Mouse (Mus musculus) Muller cell, postnatal 12 days (primary cell): ENCODE measurements around the gene Ror1.

Experiments
- DNase-seq: peaks from one replicate; pipeline ENCODE4 v3.0.0-alpha.2; 2015; ENCODE audit errors: inconsistent ontology term

Ror1 gene

GRCm38 (mm10) chr4:100116366-100116765 is 20.8 kb downstream of the Ror1 start:
- no peak for DNase-seq

- no peak for DNase-seq
Observed at GRCm38 (mm10) chr4:100118676-100119075, 23.1 kb downstream of the Ror1 start.

- DNase-seq: no peak
Observed at GRCm38 (mm10) chr4:100119431-100119830, 23.8 kb downstream of the Ror1 start.

GRCm38 (mm10) chr4:100120547-100120946 is 25.0 kb downstream of the Ror1 start:
- no peak for DNase-seq

GRCm38 (mm10) chr4:100122436-100122835 is 26.8 kb downstream of the Ror1 start:
- peak; percentile 68 for DNase-seq

- no peak for DNase-seq
Observed at GRCm38 (mm10) chr4:100123519-100123918, 27.9 kb downstream of the Ror1 start.

GRCm38 (mm10) chr4:100124056-100124455 is 28.5 kb downstream of the Ror1 start:
- DNase-seq: no peak

- no peak for DNase-seq
Observed at GRCm38 (mm10) chr4:100124935-100125334, 29.3 kb downstream of the Ror1 start.

- no peak for DNase-seq
Observed at GRCm38 (mm10) chr4:100126531-100127310, 31.1 kb downstream of the Ror1 start.

GRCm38 (mm10) chr4:100128026-100128922 is 32.7 kb downstream of the Ror1 start:
- peak; percentile 41 for DNase-seq

GRCm38 (mm10) chr4:100129201-100129600 is 33.6 kb downstream of the Ror1 start:
- DNase-seq: peak; percentile 49

- DNase-seq: no peak
Observed at GRCm38 (mm10) chr4:100130771-100131475, 35.3 kb downstream of the Ror1 start.

- DNase-seq: no peak
Observed at GRCm38 (mm10) chr4:100131488-100131887, 35.9 kb downstream of the Ror1 start.

GRCm38 (mm10) chr4:100132261-100132660 is 36.7 kb downstream of the Ror1 start:
- peak; percentile 10 for DNase-seq

GRCm38 (mm10) chr4:100136046-100136445 is 40.5 kb downstream of the Ror1 start:
- no peak for DNase-seq

- DNase-seq: no peak
Observed at GRCm38 (mm10) chr4:100137102-100137835, 41.7 kb downstream of the Ror1 start.

GRCm38 (mm10) chr4:100141626-100142025 is 46.0 kb downstream of the Ror1 start:
- DNase-seq: no peak

GRCm38 (mm10) chr4:100144744-100145143 is 49.2 kb downstream of the Ror1 start:
- no peak for DNase-seq

- peak; percentile 69 for DNase-seq
Observed at GRCm38 (mm10) chr4:100150797-100151196, 55.2 kb downstream of the Ror1 start.

- peak; percentile 88 for DNase-seq
Observed at GRCm38 (mm10) chr4:100154560-100155130, 59.1 kb downstream of the Ror1 start.

GRCm38 (mm10) chr4:100155731-100156130 is 60.1 kb downstream of the Ror1 start:
- DNase-seq: no peak
